Mouse (Mus musculus) layer of hippocampus, postnatal 10 days (tissue): Measurements from ENCODE around the gene Mast3. TPM values are rescaled to one million over a fixed set of nuclear protein-coding genes. Genes with fewer than 3 reads are reported as not detected.
"Not testable (repeated sequence)": the region's sequence is repeated elsewhere in the genome, so short reads cannot be mapped to it uniquely, and the experiment has no call there.

Experiments
- DNase-seq, 2 experiments: peaks; one replicate each; pipeline ENCODE4 v3.0.0; 2021; ENCODE audit warnings: low spot score in 2 of 2
- total RNA-seq, 2 experiments: library from RNA; stranded (reverse); gene quantifications; 2 replicates each; pipeline ENCODE4 v1.2.3; 2021

The Mast3 gene
- total RNA-seq, 2 experiments from 2014 or later: 179 to 186 TPM

- no peak for DNase-seq
Measured at GRCm38 (mm10) chr8:70836666-70837065, 31.8 kb upstream of the Mast3 start.

- no peak for DNase-seq
Measured at GRCm38 (mm10) chr8:70834071-70834470, 29.2 kb upstream of the Mast3 start.

- DNase-seq: peak in 1 of 2 experiments; percentile 55
Measured at GRCm38 (mm10) chr8:70833520-70833919, 28.7 kb upstream of the Mast3 start.

DNA sequence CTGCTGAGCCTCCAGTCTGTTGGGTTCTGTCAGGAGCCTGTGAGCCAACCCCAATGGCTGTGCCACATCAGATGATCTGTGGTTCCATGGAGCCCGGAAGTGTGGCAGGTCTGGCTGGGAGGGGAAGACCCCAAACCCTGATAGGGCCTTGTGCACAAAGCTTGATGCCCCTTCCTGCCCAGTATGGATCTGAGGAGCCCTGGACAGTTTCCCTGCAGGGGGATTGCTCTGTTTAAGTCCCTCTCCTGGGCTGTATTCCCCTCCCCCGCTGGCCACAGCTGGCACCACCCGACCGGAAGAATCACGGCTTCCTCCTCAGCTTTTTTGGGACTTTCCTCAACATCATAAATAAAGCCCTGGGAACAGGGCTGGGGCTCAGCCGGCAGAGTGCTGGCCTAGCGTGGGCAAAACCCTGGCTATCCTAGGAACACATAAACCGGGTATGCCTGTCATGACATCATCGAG is 28.2 kb upstream of the Mast3 start:
- no peak for DNase-seq

DNA sequence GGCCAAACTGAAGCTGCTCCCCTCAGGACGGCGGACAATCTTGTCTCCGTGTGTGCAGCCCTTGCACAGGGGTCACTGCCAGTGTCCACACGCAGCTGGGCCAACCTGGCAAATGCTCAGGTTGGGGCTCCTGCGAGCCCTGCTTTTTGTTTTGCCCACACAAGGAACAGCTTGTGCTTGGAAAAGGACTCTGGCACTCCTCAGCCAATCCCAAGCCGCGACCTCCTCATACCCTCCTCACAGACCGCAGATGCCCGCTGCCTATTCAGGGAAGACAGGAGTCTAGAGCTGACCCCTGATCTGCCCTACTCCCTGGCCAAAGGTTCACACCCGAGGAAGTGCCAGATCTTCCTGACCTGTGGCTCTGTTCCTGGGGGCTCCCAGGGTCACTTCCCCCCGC is 27.5 kb upstream of the Mast3 start:
- DNase-seq: peak in 1 of 2 experiments; percentile 22

DNA sequence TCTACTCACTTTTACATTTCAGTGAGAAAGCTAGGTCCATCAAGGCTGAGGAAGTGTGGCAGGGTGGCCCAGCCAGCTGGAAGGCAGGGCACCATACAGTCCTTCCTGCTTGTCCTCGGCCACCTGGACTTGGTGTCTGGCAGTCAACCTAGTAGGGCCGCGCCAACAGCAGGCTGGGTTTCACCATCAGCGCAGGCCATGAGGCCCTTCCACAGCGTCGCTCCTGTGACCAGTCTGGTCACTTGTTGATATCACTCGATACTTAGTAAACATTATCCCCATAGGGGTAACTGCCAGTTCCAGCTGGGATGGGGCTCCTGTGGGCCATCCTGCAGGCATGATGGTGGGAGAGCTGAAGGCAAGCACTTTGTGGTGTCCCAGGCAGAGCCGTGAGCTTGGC is 26.7 kb upstream of the Mast3 start:
- DNase-seq: no peak

GRCm38 (mm10) chr8:70827796-70828195 is 22.9 kb upstream of the Mast3 start:
- no peak for DNase-seq

- no peak for DNase-seq
Measured at GRCm38 (mm10) chr8:70827010-70827409, 22.2 kb upstream of the Mast3 start.

DNA sequence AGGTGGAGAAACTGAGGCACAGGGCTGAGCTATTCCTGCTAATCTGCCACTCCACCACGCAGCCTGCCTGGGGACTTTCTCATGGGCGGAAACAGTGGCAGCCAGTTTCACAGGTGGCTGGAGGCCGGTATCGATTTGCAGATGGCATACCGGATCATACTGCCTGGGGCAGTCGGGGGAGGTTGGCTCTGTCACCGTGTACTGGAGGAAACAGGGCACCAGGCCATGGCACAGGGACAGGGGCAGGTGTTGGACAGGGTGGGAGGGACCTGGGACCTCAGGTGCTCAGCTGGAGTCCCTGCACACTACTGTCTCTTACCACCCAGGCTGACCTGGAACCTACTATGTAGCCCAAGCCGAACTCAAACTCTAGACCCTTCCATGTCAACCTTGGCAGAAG is 21.0 kb upstream of the Mast3 start:
- DNase-seq: no peak

GRCm38 (mm10) chr8:70823802-70824201 is 18.9 kb upstream of the Mast3 start:
- no peak for DNase-seq

DNA sequence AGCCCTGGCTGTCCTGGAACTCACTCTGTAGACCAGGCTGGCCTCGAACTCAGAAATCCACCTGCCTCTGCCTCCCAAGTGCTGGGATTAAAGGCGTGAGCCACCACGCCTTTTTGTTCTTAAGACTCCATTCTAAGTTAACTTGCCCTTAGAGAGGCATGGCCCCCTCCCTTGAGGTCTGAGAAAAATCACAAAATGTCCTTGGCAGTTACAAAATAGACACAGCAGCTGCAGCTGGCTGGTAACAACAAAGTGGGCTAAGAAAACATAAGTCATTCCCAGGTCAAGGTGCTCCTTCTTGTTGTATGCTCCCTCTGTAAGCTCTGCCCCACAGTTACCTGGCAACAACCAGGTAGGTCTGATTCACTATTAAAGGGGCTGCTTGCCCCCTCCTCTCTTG is 17.7 kb upstream of the Mast3 start:
- not testable (repeated sequence) for DNase-seq

DNA sequence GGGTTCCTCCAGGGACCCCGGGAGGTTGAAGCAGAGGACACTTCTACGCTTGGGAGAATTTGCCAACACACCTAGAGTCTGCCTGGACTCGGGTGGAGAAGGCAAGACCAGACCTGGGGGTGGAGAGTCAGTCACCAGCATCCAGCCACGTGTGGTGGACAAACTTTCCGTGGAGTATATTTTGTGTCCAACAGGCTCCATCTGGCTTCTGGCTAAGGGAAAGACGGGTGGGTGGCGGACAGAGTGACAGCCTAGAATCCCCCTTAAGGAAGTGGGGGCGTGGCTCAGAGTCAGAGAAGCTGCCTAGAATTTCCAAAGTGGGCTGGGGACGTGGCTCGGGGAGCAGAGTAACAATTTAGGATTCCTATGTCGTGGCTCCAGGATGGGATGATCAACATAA is 17.1 kb upstream of the Mast3 start:
- DNase-seq: no peak

DNA sequence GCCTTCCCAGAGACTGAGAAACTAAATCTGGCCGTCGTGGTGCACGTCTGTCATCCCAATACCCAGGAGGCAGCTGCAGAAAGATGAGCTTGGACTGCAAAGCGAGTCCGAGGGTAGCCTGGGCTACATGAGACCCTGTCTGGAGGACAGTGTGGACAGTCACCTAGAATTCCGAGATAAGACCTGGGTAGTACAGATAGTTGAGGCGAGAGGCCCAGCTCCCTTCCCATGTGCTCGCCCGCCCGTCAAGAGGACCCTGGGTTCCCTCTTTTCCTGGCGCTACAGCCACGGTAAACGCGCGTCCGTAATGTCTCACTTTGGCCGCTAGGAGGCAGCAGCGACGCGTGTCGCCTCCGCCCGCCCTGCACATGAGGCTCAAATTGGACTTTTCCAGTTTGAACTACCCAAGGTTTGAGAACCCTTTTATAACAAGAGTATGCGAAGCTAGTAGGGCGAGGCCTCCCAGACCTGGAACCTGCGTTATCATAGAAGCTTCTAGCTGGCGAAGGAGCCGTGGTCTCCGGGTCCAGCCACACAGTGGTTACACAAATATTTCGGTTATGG is 16.6 kb upstream of the Mast3 start:
- DNase-seq: peak; percentile 69 to 80

- DNase-seq: no peak
Measured at GRCm38 (mm10) chr8:70820101-70820935, 15.5 kb upstream of the Mast3 start.

GRCm38 (mm10) chr8:70816679-70817078 is 11.8 kb upstream of the Mast3 start:
- no peak for DNase-seq

DNA sequence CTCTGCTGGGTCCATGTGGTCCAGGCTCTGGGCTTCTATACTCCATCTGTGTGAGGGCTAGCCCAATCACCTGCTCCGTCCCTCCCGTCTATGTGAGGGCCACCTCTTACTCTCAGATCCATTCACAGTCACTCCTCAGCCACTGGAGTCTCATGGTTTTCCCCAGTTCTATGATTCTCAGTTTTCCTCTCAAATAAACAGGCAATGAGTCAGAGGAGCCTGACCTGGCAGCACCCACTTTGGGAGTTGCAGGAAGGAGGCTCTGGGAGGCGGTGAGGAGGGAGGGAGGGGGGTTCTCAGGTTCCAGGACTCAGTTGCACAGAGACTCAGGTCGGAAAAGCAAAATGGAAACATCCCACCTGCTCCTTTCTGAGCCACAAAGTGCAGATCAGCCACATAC is 8.0 kb upstream of the Mast3 start:
- no peak for DNase-seq

DNA sequence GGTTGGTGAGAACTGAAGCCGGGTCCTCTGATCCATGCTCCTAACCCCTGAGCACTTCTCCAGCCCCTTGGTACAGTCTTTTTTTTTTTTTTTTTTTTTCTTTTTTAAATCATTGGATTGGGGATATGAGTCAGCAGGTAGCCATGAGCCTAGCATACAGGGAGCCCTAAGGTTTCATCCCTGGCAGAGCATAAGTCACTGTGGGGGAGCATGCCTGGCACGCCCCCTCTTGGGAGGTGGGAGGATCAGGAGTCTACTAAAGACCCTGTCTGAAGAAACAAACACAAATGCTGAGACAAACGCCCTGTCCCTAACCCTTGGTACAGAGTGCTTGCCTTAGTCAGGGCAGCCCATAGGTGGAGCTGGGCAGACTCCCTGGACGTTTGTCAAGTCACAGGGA is 7.2 kb upstream of the Mast3 start:
- no peak for DNase-seq

- no peak for DNase-seq
Measured at GRCm38 (mm10) chr8:70810962-70811680, 6.3 kb upstream of the Mast3 start.

DNA sequence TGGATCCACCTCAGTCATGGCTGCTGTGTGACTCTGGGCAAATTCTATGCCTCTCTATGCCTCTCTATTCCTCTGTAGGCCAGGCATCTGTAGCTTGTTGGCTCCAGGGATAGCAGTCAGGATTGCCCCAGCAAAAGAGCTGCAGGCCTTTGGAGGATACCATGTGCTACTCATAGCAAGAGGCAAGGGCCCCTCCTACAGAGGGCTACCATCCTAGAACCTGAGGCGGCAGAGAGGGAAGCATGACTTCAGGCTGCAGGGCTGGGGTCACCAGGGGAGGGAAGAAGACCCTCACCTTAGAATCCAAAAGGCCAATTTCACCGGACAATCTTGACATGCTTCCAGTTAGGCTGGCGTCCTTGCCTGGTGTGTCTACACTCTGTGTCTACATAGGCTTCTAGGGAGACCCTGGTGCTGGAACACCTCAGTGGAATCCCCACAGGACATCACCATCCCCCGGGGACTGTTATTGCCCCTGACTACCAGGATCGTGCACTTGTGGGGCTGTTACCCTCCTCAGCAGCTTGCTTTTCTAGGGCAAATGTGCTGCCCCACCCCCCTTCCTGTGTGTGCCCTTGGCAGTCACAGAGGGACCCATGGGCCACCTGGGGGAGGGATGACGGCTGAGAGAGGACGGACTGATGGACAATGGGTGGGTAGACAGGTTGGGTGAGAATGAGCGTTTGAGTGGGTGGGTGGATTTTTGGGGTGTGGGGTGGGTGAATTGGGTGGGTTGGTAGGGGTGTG is 4.3 kb upstream of the Mast3 start:
- DNase-seq: no peak

- DNase-seq: no peak
Measured at GRCm38 (mm10) chr8:70808239-70808638, 3.4 kb upstream of the Mast3 start, which contains the start of gene Il12rb1. TSS of gene Il12rb1 (plus strand) at chr8:70808449.

DNA sequence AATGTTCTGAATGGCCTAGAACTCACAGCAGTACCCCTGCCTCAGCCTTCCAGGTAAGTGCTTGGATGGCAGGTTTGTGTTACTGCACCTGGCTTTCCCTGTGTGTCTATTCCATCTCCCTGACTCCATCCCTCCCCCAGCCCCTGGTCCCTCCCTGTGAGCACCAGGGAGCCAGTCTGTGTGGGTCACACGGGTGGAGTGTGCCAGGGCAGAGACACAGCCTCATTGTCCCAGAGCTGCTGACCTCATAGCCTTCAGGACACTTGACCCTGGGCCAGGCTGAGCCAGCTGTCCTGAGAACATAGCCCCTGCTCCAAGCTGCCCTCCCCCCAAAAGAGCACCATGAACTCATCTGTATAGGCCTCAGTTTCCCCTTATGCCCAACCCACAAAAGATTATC is 2.5 kb upstream of the Mast3 start:
- DNase-seq: no peak
